Mouse (Mus musculus) myocyte (in vitro differentiated cells): ENCODE measurements around the gene Plcxd2. TPM values are rescaled to one million over a fixed set of nuclear protein-coding genes. Genes with fewer than 3 reads are reported as not detected.
A peak's percentile ranks its signal among the peaks of the same experiment; 100 is the strongest.

ENCODE experiments used
- H3K27me3 ChIP-seq: one replicate; pipeline ENCODE4 v1.6.1; 2011; ENCODE audit not compliant: control insufficient read depth, insufficient read depth, insufficient read length
- H3K36me3 ChIP-seq: one replicate; pipeline ENCODE4 v1.6.1; 2011; ENCODE audit not compliant: control insufficient read depth, insufficient read depth
- H3K4me2 ChIP-seq: one replicate; pipeline ENCODE4 v1.6.1; 2011; ENCODE audit warnings: low read depth, control low read depth
- H3K4me3 ChIP-seq: one replicate; pipeline ENCODE4 v1.5.1; 2011; ENCODE audit warnings: mild to moderate bottlenecking, control low read depth, moderate library complexity
- H3K79me2 ChIP-seq: one replicate; pipeline ENCODE4 v1.6.1; 2011; ENCODE audit not compliant: control insufficient read depth, insufficient read depth
- H3ac ChIP-seq: one replicate; pipeline ENCODE4 v1.6.1; 2011; ENCODE audit not compliant: control insufficient read depth, insufficient read length
- CEBPB ChIP-seq: IDR thresholded peaks from 2 replicates; pipeline ENCODE4 v1.6.1; 2011; ENCODE audit warnings: mild to moderate bottlenecking, moderate library complexity; ENCODE audit not compliant: poor library complexity, insufficient read depth, severe bottlenecking
- E2F4 ChIP-seq: IDR thresholded peaks from one replicate; pipeline ENCODE4 v1.6.1; 2011; ENCODE audit warnings: mild to moderate bottlenecking, control low read depth, moderate library complexity; ENCODE audit not compliant: insufficient read depth
- MAX ChIP-seq: IDR thresholded peaks from one replicate; pipeline ENCODE4 v1.6.1; 2011; ENCODE audit warnings: low read depth, mild to moderate bottlenecking, control low read depth
- MYOD1 ChIP-seq, 3 experiments: IDR thresholded peaks; one replicate each; pipeline ENCODE4 v1.6.1; 2011; ENCODE audit warnings: control low read depth in 2 of 3, low read depth in 2 of 3, mild to moderate bottlenecking in 2 of 3, moderate library complexity in 1 of 3; ENCODE audit not compliant: insufficient read length in 2 of 3, control insufficient read depth in 1 of 3
- MYOG ChIP-seq, 3 experiments: IDR thresholded peaks; one replicate each; pipeline ENCODE4 v1.6.1; 2011; ENCODE audit warnings: control low read depth in 2 of 3, low read depth in 2 of 3, mild to moderate bottlenecking in 2 of 3; ENCODE audit not compliant: insufficient read length in 2 of 3, control insufficient read depth in 1 of 3, insufficient read depth in 1 of 3
- POLR2A ChIP-seq: IDR thresholded peaks from one replicate; pipeline ENCODE4 v1.6.1; 2011; ENCODE audit warnings: low read depth, mild to moderate bottlenecking, control low read depth, moderate library complexity; ENCODE audit not compliant: insufficient read length
- POLR2AphosphoS2 ChIP-seq: IDR thresholded peaks from one replicate; pipeline ENCODE4 v1.6.1; 2011; ENCODE audit warnings: low read depth, control low read depth; ENCODE audit not compliant: insufficient read length
- REST ChIP-seq: IDR thresholded peaks from one replicate; pipeline ENCODE4 v1.6.1; 2011; ENCODE audit warnings: mild to moderate bottlenecking, control low read depth, moderate library complexity; ENCODE audit not compliant: insufficient read depth, insufficient read length
- SRF ChIP-seq: IDR thresholded peaks from one replicate; pipeline ENCODE4 v1.6.1; 2011; ENCODE audit warnings: low read depth; ENCODE audit not compliant: control insufficient read depth, insufficient read length
- TCF12 ChIP-seq: IDR thresholded peaks from one replicate; pipeline ENCODE4 v1.6.1; 2011; ENCODE audit warnings: mild to moderate bottlenecking, control low read depth; ENCODE audit not compliant: poor library complexity, insufficient read depth, severe bottlenecking
- TCF3 ChIP-seq: IDR thresholded peaks from one replicate; pipeline ENCODE4 v1.6.1; 2011; ENCODE audit warnings: low read depth, control low read depth; ENCODE audit not compliant: insufficient read length
- USF1 ChIP-seq: IDR thresholded peaks from one replicate; pipeline ENCODE4 v1.6.1; 2011; ENCODE audit warnings: low read depth, mild to moderate bottlenecking, control low read depth, moderate library complexity
- polyA plus RNA-seq: library from polyadenylated mRNA; unstranded; fragments of >200 nt; fragmentation: generic; extraction: Trizol; gene quantifications from one replicate; pipeline ENCODE4 v1.2.1, GENCODE M21; 2012; ENCODE audit warnings: missing spikeins

The Plcxd2 gene
- polyA plus RNA-seq, 1 experiment, result 0.90 TPM

DNA sequence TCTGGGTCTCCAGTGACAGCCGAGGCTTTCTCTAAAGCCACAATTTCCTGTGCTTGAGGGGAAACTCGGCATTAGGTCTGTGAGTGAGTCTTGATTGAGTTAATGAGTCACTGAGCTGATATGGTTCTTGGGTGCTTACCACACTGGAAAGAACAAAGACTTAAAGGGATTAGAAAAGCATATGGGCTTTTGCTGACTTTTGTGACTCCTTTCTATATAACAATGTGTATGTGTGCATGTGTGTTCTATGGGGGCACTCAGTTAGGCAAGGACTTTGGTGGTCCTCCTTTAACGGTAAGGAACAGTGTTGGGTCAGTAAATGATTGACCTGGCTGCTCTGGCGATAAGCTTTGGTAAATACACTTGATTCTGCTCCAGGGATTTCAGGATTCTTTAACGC lies 57.5 kb downstream of the Plcxd2 start:
- no peak overlapping the region for H3K4me3 ChIP-seq
- no peak overlapping the region for H3ac ChIP-seq
- H3K27me3 ChIP-seq, result no peaks in the 10 kb centered on the region
- H3K79me2 ChIP-seq, result no peaks in the 10 kb centered on the region
- TF ChIP-seq CEBPB, result no peak
- TF ChIP-seq TCF3, result no peak
- no peak for TF ChIP-seq MYOD1 (IDR thresholded peaks at IDR 0.05; ENCODE audit: control insufficient read depth in 1 of 3, insufficient read length in 2 of 3, low read depth in 2 of 3)
- no peak for TF ChIP-seq POLR2A
- TF ChIP-seq MYOG (IDR thresholded peaks at IDR 0.05; ENCODE audit: control insufficient read depth in 1 of 3, insufficient read depth in 1 of 3, insufficient read length in 2 of 3, low read depth in 2 of 3), result no peak
- TF ChIP-seq E2F4, result no peak
- no peak for TF ChIP-seq TCF12
- TF ChIP-seq SRF, result no peak
- no peak for TF ChIP-seq MAX
- TF ChIP-seq POLR2AphosphoS2, result no peak
- peak overlapping the region; percentile 19 for H3K4me2 ChIP-seq
- H3K36me3 ChIP-seq, result no peaks in the 10 kb centered on the region

DNA sequence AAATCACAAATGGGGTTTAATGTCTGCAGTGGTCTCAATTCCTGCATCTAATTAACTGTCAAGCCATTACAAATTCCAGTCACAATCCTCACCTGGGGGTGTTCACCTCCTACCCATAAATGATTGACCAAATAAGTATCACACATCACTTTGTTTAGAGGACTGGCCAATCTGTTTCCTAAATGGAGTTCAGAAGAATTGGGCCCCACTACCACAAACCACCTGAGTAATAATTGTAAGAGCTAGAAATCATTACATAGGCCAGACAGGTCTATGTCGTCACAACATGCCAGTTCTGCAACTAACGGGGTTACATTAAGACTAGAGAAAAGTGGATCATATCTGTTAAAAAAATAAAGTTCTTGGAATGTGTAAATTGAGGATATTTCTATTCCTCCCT lies 58.0 kb downstream of the Plcxd2 start:
- Histone ChIP-seq H3K27me3 (no peaks in the 10 kb centered on the region), H3K4me2 (peak overlapping the region; percentile 19), H3ac (no peak overlapping the region), H3K4me3 (no peak overlapping the region), H3K36me3 (no peaks in the 10 kb centered on the region), H3K79me2 (no peaks in the 10 kb centered on the region)
- TF ChIP-seq REST (no peak), CEBPB (no peak), SRF (no peak), E2F4 (no peak), MYOG (IDR thresholded peaks at IDR 0.05; ENCODE audit: control insufficient read depth in 1 of 3, insufficient read depth in 1 of 3, insufficient read length in 2 of 3, low read depth in 2 of 3) (no peak), TCF3 (no peak), POLR2AphosphoS2 (no peak), POLR2A (no peak), TCF12 (no peak), MYOD1 (IDR thresholded peaks at IDR 0.05; ENCODE audit: control insufficient read depth in 1 of 3, insufficient read length in 2 of 3, low read depth in 2 of 3) (no peak), MAX (no peak), USF1 (no peak)

DNA sequence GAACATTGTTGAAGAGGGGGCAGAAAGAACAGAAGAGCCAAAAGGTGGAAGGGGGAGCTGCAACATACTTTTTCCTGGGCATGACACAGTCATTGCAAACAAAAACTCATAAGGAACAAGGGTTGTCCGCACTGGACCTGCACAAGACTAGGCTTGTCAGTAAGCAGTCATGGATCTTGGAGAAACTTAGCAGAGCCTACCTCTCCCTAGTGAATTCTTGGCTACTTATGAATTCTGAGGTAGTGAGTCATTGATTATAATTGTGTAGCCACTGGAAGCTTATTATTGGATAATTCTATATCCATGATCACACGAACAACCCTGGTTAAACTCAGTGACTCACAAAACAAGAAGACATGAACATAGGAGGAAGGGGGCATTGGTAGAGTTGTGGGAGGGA lies 63.7 kb downstream of the Plcxd2 start:
- TF ChIP-seq POLR2A (no peak), REST (no peak), E2F4 (no peak), MYOD1 (IDR thresholded peaks at IDR 0.05; ENCODE audit: control insufficient read depth in 1 of 3, insufficient read length in 2 of 3, low read depth in 2 of 3) (no peak), MAX (no peak)
- H3K27me3 ChIP-seq, result no peaks in the 10 kb centered on the region
- H3ac ChIP-seq, result no peak overlapping the region
- H3K4me2 ChIP-seq, result peak overlapping the region; percentile 79
- H3K36me3 ChIP-seq, result no peaks in the 10 kb centered on the region
- H3K4me3 ChIP-seq, result no peak overlapping the region
- H3K79me2 ChIP-seq, result no peaks in the 10 kb centered on the region

DNA sequence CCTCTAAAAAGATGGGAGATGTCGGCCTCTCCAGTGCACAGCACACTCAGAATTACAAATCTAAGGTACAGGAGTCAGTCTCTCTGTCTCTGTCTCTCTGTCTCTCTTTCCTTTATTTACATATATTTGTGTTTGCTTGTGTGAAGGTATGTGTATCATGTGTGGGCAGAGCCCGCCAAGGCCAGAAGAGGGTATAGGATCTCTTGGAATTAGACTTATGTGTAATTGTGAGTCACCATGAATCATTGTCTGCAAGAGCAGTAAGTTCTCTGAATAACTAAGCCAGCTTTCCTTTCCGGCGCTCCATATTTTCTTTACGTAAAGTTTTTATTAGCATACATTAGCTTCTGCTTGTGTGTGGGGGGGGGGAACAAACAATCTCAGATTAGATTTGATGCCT lies 64.4 kb downstream of the Plcxd2 start:
- TF ChIP-seq MYOD1 (IDR thresholded peaks at IDR 0.05; ENCODE audit: control insufficient read depth in 1 of 3, insufficient read length in 2 of 3, low read depth in 2 of 3) (no peak), CEBPB (no peak), E2F4 (no peak), USF1 (no peak), REST (no peak), TCF3 (no peak), TCF12 (no peak), MYOG (IDR thresholded peaks at IDR 0.05; ENCODE audit: control insufficient read depth in 1 of 3, insufficient read depth in 1 of 3, insufficient read length in 2 of 3, low read depth in 2 of 3) (no peak), SRF (no peak), POLR2A (no peak), POLR2AphosphoS2 (no peak), MAX (no peak)
- H3ac ChIP-seq, result no peak overlapping the region
- peak overlapping the region; percentile 11 for H3K4me3 ChIP-seq
- H3K36me3 ChIP-seq, result no peaks in the 10 kb centered on the region
- H3K4me2 ChIP-seq, result peak overlapping the region; percentile 79
- no peaks in the 10 kb centered on the region for H3K27me3 ChIP-seq
- H3K79me2 ChIP-seq, result no peaks in the 10 kb centered on the region

DNA sequence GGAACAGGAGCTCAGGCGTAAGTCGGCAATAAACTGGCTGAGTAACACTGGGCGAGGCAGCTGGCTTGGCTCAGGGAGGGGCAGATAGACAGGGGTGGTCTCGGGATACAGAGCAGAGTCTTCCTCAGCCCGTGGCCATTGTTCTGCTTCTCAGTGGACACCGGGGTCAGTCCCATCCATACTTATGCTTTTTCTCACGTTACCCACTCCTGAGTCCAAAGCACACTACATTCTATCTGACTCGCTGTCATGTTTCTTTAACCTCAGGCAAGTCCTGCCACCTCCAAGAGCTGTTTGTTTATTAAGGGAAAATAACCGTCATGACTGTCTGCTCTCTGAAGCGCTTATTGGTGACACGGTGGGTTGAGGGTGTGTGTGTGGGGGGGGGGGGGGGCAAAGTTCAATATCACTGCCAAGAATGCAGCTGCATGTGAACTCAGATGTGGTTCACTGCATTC lies 64.8 kb downstream of the Plcxd2 start:
- peak overlapping the region; percentile 79 for H3K4me2 ChIP-seq
- no peaks in the 10 kb centered on the region for H3K79me2 ChIP-seq
- H3ac ChIP-seq, result no peak overlapping the region
- H3K4me3 ChIP-seq, result peak overlapping the region; percentile 11
- H3K36me3 ChIP-seq, result no peaks in the 10 kb centered on the region
- H3K27me3 ChIP-seq, result no peaks in the 10 kb centered on the region
- TF ChIP-seq TCF3 (no peak), REST (no peak), POLR2AphosphoS2 (no peak), MYOD1 (IDR thresholded peaks at IDR 0.05; ENCODE audit: control insufficient read depth in 1 of 3, insufficient read length in 2 of 3, low read depth in 2 of 3) (peak in 2 of 3 experiments; percentile 37 to 56), TCF12 (no peak), SRF (no peak), CEBPB (no peak), MAX (no peak), MYOG (IDR thresholded peaks at IDR 0.05; ENCODE audit: control insufficient read depth in 1 of 3, insufficient read depth in 1 of 3, insufficient read length in 2 of 3, low read depth in 2 of 3) (peak in 1 of 3 experiments; percentile 38), USF1 (no peak), E2F4 (no peak), POLR2A (no peak)
